Mouse (Mus musculus) heart, adult 2 months (tissue): Measurements from ENCODE around the gene Fam71f2.

ENCODE experiments used
- CTCF ChIP-seq: fragments of 200-600 bp; IDR thresholded peaks from 2 replicates; pipeline ENCODE4 v1.8.1; 2022; ENCODE audit warnings: antibody characterized with exemption, mild to moderate bottlenecking, moderate library complexity
- EP300 ChIP-seq: fragments of 200-500 bp; IDR thresholded peaks from 2 replicates; pipeline ENCODE4 v1.6.1; 2011; ENCODE audit warnings: low read depth, low read length, control low read depth; ENCODE audit not compliant: insufficient read depth
- POLR2A ChIP-seq: fragments of 200-500 bp; IDR thresholded peaks from 2 replicates; pipeline ENCODE4 v1.6.1; 2011; ENCODE audit warnings: mild to moderate bottlenecking, low read depth, low read length, control low read depth; ENCODE audit not compliant: insufficient read depth

GRCm38 (mm10) chr6:29276746-29277145 lies 2.6 kb upstream of the Fam71f2 start:
- no peak for TF ChIP-seq CTCF
- no peak for TF ChIP-seq POLR2A
- TF ChIP-seq EP300, result no peak
